Mouse (Mus musculus) spleen, adult 10 weeks (tissue): Measurements from ENCODE around the gene Ms4a4c. TPM values are rescaled to one million over a fixed set of nuclear protein-coding genes. Genes with fewer than 3 reads are reported as not detected.

Experiments used
- polyA plus RNA-seq: library from polyadenylated mRNA; stranded (reverse); fragments of 350-450 nt; fragmentation: Illumina TruSeq; extraction: RNeasy Lipid Tissue Mini Kit (QIAGEN cat#74804); gene quantifications from one replicate; pipeline ENCODE4 v1.2.3, GENCODE M21; 2015; ENCODE audit warnings: low replicate concordance; ENCODE audit not compliant: insufficient read depth

Ms4a4c gene
- polyA plus RNA-seq = 282 TPM

DNA sequence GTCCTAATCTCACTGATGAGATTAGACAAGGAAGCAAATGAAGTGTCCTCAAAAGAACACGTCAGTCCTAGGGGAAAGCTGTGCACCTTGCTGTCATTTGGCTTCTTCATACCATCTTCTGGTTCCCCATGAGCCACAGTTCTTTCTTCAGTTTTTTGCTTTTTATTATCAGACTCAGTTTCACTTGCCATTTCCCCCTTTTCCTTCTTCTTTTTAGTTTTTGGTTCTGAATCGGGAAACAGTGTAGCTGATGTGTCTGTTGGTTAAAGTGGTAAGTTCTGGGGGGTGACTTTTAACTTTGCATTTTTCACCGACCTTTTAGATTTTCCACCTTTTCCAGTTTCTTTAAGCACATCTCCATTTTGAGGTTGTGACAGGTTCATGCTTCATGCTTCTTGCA lies at the start of gene Ms4a4c:
TSS of gene Ms4a4c (plus strand) at position 244 of the 400 bp plus-strand sequence.

GRCm38 (mm10) chr19:11375273-11375672 lies 29.3 kb upstream of the Ms4a4c start, which contains the start of gene Ms4a4a:
Gene Ms4a4a (plus strand): TSS chr19:11375523.

GRCm38 (mm10) chr19:11443338-11443737 lies 38.8 kb downstream of the Ms4a4c start, which contains the start of gene Ms4a4b:
Gene Ms4a4b (plus strand): TSS chr19:11443553.

GRCm38 (mm10) chr19:11469215-11469614 lies 64.6 kb downstream of the Ms4a4c start, which contains the start of gene Ms4a6c:
Gene Ms4a6c (plus strand): TSS chr19:11469366.

Other genes with a start within 250 kb of the Ms4a4c start
- gene 1700025F22Rik, start 239.4 kb upstream of the Ms4a4c start, polyA plus RNA-seq = not detected
- not detected for gene Ms4a13, start 208.0 kb upstream of the Ms4a4c start, polyA plus RNA-seq
- not detected for gene Ms4a12, start 172.3 kb upstream of the Ms4a4c start, polyA plus RNA-seq
- 821 TPM for gene Ms4a1, start 138.5 kb upstream of the Ms4a4c start, polyA plus RNA-seq
- not detected for gene Ms4a5, start 120.9 kb upstream of the Ms4a4c start, polyA plus RNA-seq
- gene Ms4a14, start 90.3 kb upstream of the Ms4a4c start, polyA plus RNA-seq = 3.4 TPM
- 27.2 TPM for gene Ms4a7, start 68.6 kb upstream of the Ms4a4c start, polyA plus RNA-seq
- gene Ms4a4a, start 29.2 kb upstream of the Ms4a4c start, polyA plus RNA-seq = 8.1 TPM
- gene Ms4a4b, start 38.8 kb downstream of the Ms4a4c start, polyA plus RNA-seq = 535 TPM
- gene Ms4a6c, start 64.6 kb downstream of the Ms4a4c start, polyA plus RNA-seq = 131 TPM
- gene Gm8369, start 81.2 kb downstream of the Ms4a4c start, polyA plus RNA-seq = 245 TPM
- gene Ms4a6b, start 111.7 kb downstream of the Ms4a4c start, polyA plus RNA-seq = 285 TPM
- gene Ms4a4d, start 132.0 kb downstream of the Ms4a4c start, polyA plus RNA-seq = 25.1 TPM
- gene Ms4a6d, start 200.1 kb downstream of the Ms4a4c start, polyA plus RNA-seq = 11.1 TPM
- 2.0 TPM for gene Ms4a2, start 218.9 kb downstream of the Ms4a4c start, polyA plus RNA-seq
- gene Ms4a3, start 236.1 kb downstream of the Ms4a4c start, polyA plus RNA-seq = 0.83 TPM